Mouse (Mus musculus) brain, embryonic 14.5 days (tissue): ENCODE measurements around the gene Dhx57.
"Not testable (repeated sequence)": the region's sequence is repeated elsewhere in the genome, so short reads cannot be mapped to it uniquely, and the experiment has no call there.

ENCODE experiments used
- CTCF ChIP-seq: fragments of 200-500 bp; IDR thresholded peaks from 2 replicates; pipeline ENCODE4 v1.5.1; 2012; ENCODE audit warnings: inconsistent platforms, mild to moderate bottlenecking, moderate library complexity, borderline replicate concordance; ENCODE audit not compliant: insufficient read depth, insufficient read length; ENCODE audit errors: extremely low read depth
- POLR2A ChIP-seq: fragments of 200-500 bp; IDR thresholded peaks from 2 replicates; pipeline ENCODE4 v1.6.1; 2012; ENCODE audit warnings: mild to moderate bottlenecking, inconsistent platforms, borderline replicate concordance; ENCODE audit not compliant: poor library complexity, insufficient read depth, insufficient read length, severe bottlenecking; ENCODE audit errors: extremely low read depth

- not testable (repeated sequence) for TF ChIP-seq CTCF, POLR2A
These were observed 19.7 kb downstream of the Dhx57 start for GRCm38 (mm10) chr17:80270622-80271021.
